Comparison of ENCODE assay signal across 15 mouse cellular contexts in the genomic region with DNA sequence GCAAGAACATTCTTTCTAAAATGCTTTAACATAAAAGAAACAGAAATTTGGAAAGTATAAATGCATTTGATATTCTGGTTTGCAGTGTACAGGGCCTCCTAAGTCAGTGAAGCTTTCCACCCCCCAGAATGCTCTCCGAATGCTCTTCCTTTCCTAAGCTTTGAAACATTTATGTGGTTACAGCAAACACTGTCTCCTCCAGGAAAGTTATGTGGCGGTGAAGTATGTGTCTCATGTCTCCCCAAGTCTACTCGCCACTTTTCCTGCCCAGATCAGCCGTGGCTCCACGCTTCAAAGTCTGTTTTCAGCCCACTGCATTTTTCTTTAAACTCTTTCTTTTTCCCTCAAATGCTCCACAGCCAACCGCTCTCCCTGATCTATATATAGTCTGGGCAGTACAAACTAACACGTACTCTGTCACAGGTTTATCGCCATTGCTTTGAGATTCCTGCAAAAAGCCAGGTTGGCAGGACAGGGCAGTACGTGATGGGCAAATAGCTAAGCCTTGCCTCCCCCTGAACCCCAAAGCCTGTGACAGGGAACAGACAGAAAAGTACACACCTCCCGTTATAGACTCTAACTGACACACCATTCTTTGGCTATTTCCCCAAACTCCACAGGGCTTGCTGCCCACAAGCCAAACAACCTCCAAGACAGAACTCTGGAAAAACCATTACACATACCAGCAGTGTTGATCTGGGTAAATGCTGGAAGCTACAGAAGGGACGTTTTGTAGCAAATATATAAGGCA. TPM values are rescaled to one million over a fixed set of nuclear protein-coding genes. Genes with fewer than 3 reads are reported as not detected.
A peak's percentile ranks its signal among the peaks of the same experiment; 100 is the strongest.
DNase-seq lines count a peak whose midpoint lies in the region; ATAC-seq and TF ChIP-seq lines count a peak whose summit lies in the region.
"Had no signal": no experiment of that assay in that cellular context is flagged by ENCODE, and none has a peak within 500 bp of the region (broad histone marks: within the 10 kb centered on the region; RNA-seq: fewer than 3 reads in every experiment).

No protein-coding gene starts in this region.

- H3K36me3 ChIP-seq in CH12.LX (replicated peaks in 1 of 2; ENCODE audit: control insufficient read depth in 1 of 2, insufficient read depth in 1 of 2, low read length in 1 of 2) = peaks cover 5 to 40% of the 10 kb centered on the region in 2 experiments
- H3K36me3 ChIP-seq in limb, embryonic 13.5 days = peaks cover 47% of the 10 kb centered on the region

- TF ChIP-seq CTCF in CH12.LX (conservative IDR thresholded peaks at IDR 0.05 in 1 of 2, IDR thresholded peaks at IDR 0.05 in 1 of 2; ENCODE audit: low read depth in 2 of 2, low read length in 2 of 2) = no peak

- dilution Hi-C loops in CH12.LX (cut with MboI; ENCODE audit: extremely low pct_ligation_motif_present, extremely low pct_unique_long_range_greater_than_20kb, low sequenced_read_pairs) = loop anchor here (25.0 kb wide), 1 partner anchor 141 kb away; a partner anchor contains a TSS

- no peaks in the 10 kb centered on the region for H3K79me2 ChIP-seq in CH12.LX (replicated peaks; ENCODE audit: control insufficient read depth, extremely low read depth, insufficient read depth, poor library complexity, severe bottlenecking)

- no peak for TF ChIP-seq RAD21 in CH12.LX (IDR thresholded peaks at IDR 0.05; ENCODE audit: low read depth, low read length)

- H3K4me3 ChIP-seq in CH12.LX (replicated peaks in 1 of 3; ENCODE audit: low read depth in 2 of 3, low read length in 2 of 3, poor library complexity in 1 of 3) = no peak overlapping the region
- H3K4me3 ChIP-seq in limb, embryonic 13.5 days = no peak overlapping the region
- H3K4me3 ChIP-seq: erythroblast, embryonic 14.5 days; liver, embryonic 15.5 days had no signal

- H3K27ac ChIP-seq in CH12.LX (ENCODE audit: insufficient read depth, low read depth) = peak overlapping the region; percentile 47; the same call in 1 of the 2 replicates
- peak overlapping the region; percentile 96 for H3K27ac ChIP-seq in limb, embryonic 13.5 days
- H3K27ac ChIP-seq: liver, embryonic 15.5 days had no signal

- ATAC-seq in limb, embryonic 13.5 days (ENCODE audit: low FRiP score, low read depth) = peak; percentile 30
- no peak for ATAC-seq in erythroid progenitor cell, adult 5-6 weeks (replicated peaks; ENCODE audit: low FRiP score, poor library complexity, severe bottlenecking)
- no peak for ATAC-seq in inflammation-experienced regulatory T-cells, adult 6 months

- H3K27me3 ChIP-seq in CH12.LX (replicated peaks) = no peaks in the 10 kb centered on the region
- no peaks in the 10 kb centered on the region for H3K27me3 ChIP-seq in limb, embryonic 13.5 days
- H3K27me3 ChIP-seq: liver, embryonic 15.5 days had no signal

- no peak overlapping the region for H3K4me2 ChIP-seq in CH12.LX (ENCODE audit: insufficient read depth, low read depth, poor library complexity, severe bottlenecking)
- H3K4me2 ChIP-seq in limb, embryonic 13.5 days (replicated peaks) = no peak overlapping the region
- H3K4me2 ChIP-seq: liver, embryonic 15.5 days had no signal

- 54% methylated on average over 11 of the region's 11 CpGs for WGBS in limb, embryonic 13.5 days

- H3K9ac ChIP-seq in CH12.LX (ENCODE audit: insufficient read depth, low read depth) = no peak overlapping the region
- no peak overlapping the region; the same call in 1 of the 2 replicates for H3K9ac ChIP-seq in limb, embryonic 13.5 days
- H3K9ac ChIP-seq: liver, embryonic 15.5 days had no signal

- no peak for TF ChIP-seq POLR2A in CH12.LX (IDR thresholded peaks at IDR 0.05; ENCODE audit: low read depth, low read length)

- peaks cover 53 to 91% of the 10 kb centered on the region in 2 experiments for H3K4me1 ChIP-seq in CH12.LX (ENCODE audit: control insufficient read depth in 1 of 2, insufficient read depth in 2 of 2)
- H3K4me1 ChIP-seq in limb, embryonic 13.5 days = peaks cover 83% of the 10 kb centered on the region

- in situ Hi-C loops in CH12.LX (cut with MboI; ENCODE audit: low pct_ligation_motif_present, low pct_unique_long_range_greater_than_20kb, low sequenced_read_pairs) = loop anchor here (25.0 kb wide), 1 partner anchor 266 kb away; a partner anchor contains a TSS

- TF ChIP-seq EP300 in CH12.LX (IDR thresholded peaks at IDR 0.05; ENCODE audit: low read length) = no peak

- peak; percentile 42 to 48 for DNase-seq in heart, adult 18-20 months
- DNase-seq in heart, adult 8-10 months (ENCODE audit: low spot score) = no peak
- no peak for DNase-seq in CH12.LX (ENCODE audit: extremely low read depth)
- DNase-seq in fibroblast of lung, adult 2 months (ENCODE audit: low read depth) = peak; percentile 56
- no peak for DNase-seq in urinary bladder, postnatal 25 days (ENCODE audit: low spot score)
- DNase-seq: cerebellum, adult 9-11 months; gastrocnemius, postnatal 10 days; kidney, adult 11 months; layer of hippocampus, postnatal 36 days; spleen, adult 18-20 months had no signal

- no peaks in the 10 kb centered on the region for H3K9me3 ChIP-seq in CH12.LX (replicated peaks; ENCODE audit: low read length)
- no peaks in the 10 kb centered on the region for H3K9me3 ChIP-seq in limb, embryonic 13.5 days
- H3K9me3 ChIP-seq: liver, embryonic 15.5 days had no signal

TF ChIP-seq in CH12.LX, 34 proteins besides CTCF, POLR2A, EP300 and RAD21:
- TF ChIP-seq MAX (IDR thresholded peaks at IDR 0.05; ENCODE audit: low read length) = no peak
- TF ChIP-seq ETS1 (conservative IDR thresholded peaks at IDR 0.05; ENCODE audit: low read depth, low read length) = no peak
- TF ChIP-seq POLR2AphosphoS2 (IDR thresholded peaks at IDR 0.05; ENCODE audit: low read depth, low read length) = no peak
- no peak for TF ChIP-seq JUN (IDR thresholded peaks at IDR 0.05; ENCODE audit: insufficient read depth, low read depth, low read length)
- no peak for TF ChIP-seq NELFE (IDR thresholded peaks at IDR 0.05; ENCODE audit: low read depth, low read length)
- TF ChIP-seq NRF1 (IDR thresholded peaks at IDR 0.05; ENCODE audit: low read depth, low read length) = no peak
- no peak for TF ChIP-seq ZKSCAN1 (IDR thresholded peaks at IDR 0.05; ENCODE audit: borderline replicate concordance, low read depth, low read length)
- no peak for TF ChIP-seq SIN3A (IDR thresholded peaks at IDR 0.05; ENCODE audit: low read length)
- TF ChIP-seq MXI1 (IDR thresholded peaks at IDR 0.05; ENCODE audit: low read depth, low read length) = no peak
- no peak for TF ChIP-seq JUND (conservative IDR thresholded peaks at IDR 0.05; ENCODE audit: low read depth, low read length)

RNA-seq across cellular contexts. Expression of a gene that starts 55.6 kb away (rescaled TPM):
- 1 to 10 TPM; 1.3 to 1.9 TPM for total RNA-seq in heart, adult 18-20 months (2021)
- 1 to 10 TPM in 2 of 4 experiments, under 1 TPM in 2; 0.66 to 1.2 (median 0.93) TPM for total RNA-seq in heart, adult 8-10 months (2022)
- total RNA-seq in CH12.LX (2012; rRNA removed) (not detected in 2 replicates), CH12.LX (2014; rRNA removed) (0.17 and 0.19 TPM in 2 replicates)
- polyA plus RNA-seq in CH12.LX (2012; ENCODE audit: insufficient read length, low read depth) = 0.12 and 0.33 TPM in 2 replicates
- polyA plus RNA-seq in limb, embryonic 13.5 days (2015; fragmentation: Nextera tagmentation; extraction: Ambion mirVana) = 16.8 and 18.4 TPM in 2 replicates
- 5.4 TPM in 1 of 2 replicates, not detected in the other for total RNA-seq in erythroid progenitor cell, adult 5-6 weeks (2015; ENCODE audit: low replicate concordance)
- 6.0 TPM in 1 of 2 replicates, not detected in the other for total RNA-seq in erythroid progenitor cell, adult 5-6 weeks (2017; ENCODE audit: low replicate concordance)
- polyA plus RNA-seq in inflammation-experienced regulatory T-cells, adult 6 months (2017; shearing (Covaris generic)) = 1 to 10 TPM in 2 of 3 experiments, under 1 TPM in 1; 0.62 to 4.9 (median 1.3) TPM

Comparison
In these comparisons a context has a peak if more than half of its experiments do, and no peak if none do; other contexts are left out.
1. DNase-seq: peak in heart, adult 18-20 months (2 of 2) and fibroblast of lung, adult 2 months (single experiment); none in heart, adult 8-10 months (single experiment), CH12.LX (single experiment) and urinary bladder, postnatal 25 days (single experiment).